Mouse (Mus musculus) heart, postnatal 0 days (tissue): Measurements from ENCODE around the gene Dapp1. TPM values are rescaled to one million over a fixed set of nuclear protein-coding genes. Genes with fewer than 3 reads are reported as not detected.

Source experiments
- ATAC-seq: fragments of 200-750 bp; cut with Nextera tagmentation; 2 replicates; pipeline ENCODE4 v1.8.0; 2017; ENCODE audit warnings: low read depth, moderate number of reproducible peaks, moderate library complexity; ENCODE audit not compliant: insufficient read depth
- DNase-seq: peaks from one replicate; pipeline ENCODE4 v3.0.0-alpha.2; 2016; ENCODE audit warnings: low spot score
- H3K27ac ChIP-seq: fragments of 300-500 bp; sonication (generic); 2 replicates; pipeline ENCODE4 v1.5.1; 2014; ENCODE audit warnings: low read depth, mild to moderate bottlenecking
- H3K27me3 ChIP-seq: fragments of 300-500 bp; sonication (generic); 2 replicates; pipeline ENCODE4 v1.6.1; 2014; ENCODE audit warnings: low read length, mixed read lengths; ENCODE audit not compliant: control insufficient read depth, insufficient read depth
- H3K36me3 ChIP-seq: fragments of 300-500 bp; sonication (generic); replicated peaks from 2 replicates; pipeline ENCODE4 v1.6.1; 2014; ENCODE audit warnings: low read length, mixed read lengths; ENCODE audit not compliant: control insufficient read depth, insufficient read depth
- H3K4me1 ChIP-seq: fragments of 300-500 bp; sonication (generic); 2 replicates; pipeline ENCODE4 v1.6.1; 2014; ENCODE audit warnings: antibody characterized with exemption; ENCODE audit not compliant: control insufficient read depth, insufficient read depth
- H3K4me2 ChIP-seq: fragments of 300-500 bp; sonication (generic); 2 replicates; pipeline ENCODE4 v1.6.1; 2014; ENCODE audit warnings: low read depth, mild to moderate bottlenecking, low read length, moderate library complexity
- H3K4me3 ChIP-seq: fragments of 300-500 bp; sonication (generic); 2 replicates; pipeline ENCODE4 v1.5.1; 2014; ENCODE audit warnings: low read depth, low read length
- H3K9ac ChIP-seq: fragments of 300-500 bp; sonication (generic); replicated peaks from 2 replicates; pipeline ENCODE4 v1.6.1; 2014; ENCODE audit warnings: low read depth, low read length, mixed read lengths
- H3K9me3 ChIP-seq: fragments of 300-500 bp; sonication (generic); replicated peaks from 2 replicates; pipeline ENCODE4 v1.6.1; 2016; ENCODE audit warnings: low read length; ENCODE audit not compliant: control insufficient read depth
- CTCF ChIP-seq: IDR thresholded peaks from 2 replicates; pipeline ENCODE4 v1.5.1; 2016; ENCODE audit warnings: antibody characterized with exemption, control low read depth, low read depth
- EP300 ChIP-seq: IDR thresholded peaks from 2 replicates; pipeline ENCODE4 v1.6.1; 2016; ENCODE audit warnings: antibody characterized with exemption, low read depth
- WGBS: fragments of 180-500 bp; shearing (Covaris S2); extraction: QIAGEN DNeasy Blood & Tissue Kit; methylation state at CpG from one replicate; pipeline ENCODE4 v1.1.7; 2014; 5-methylcytosine and 5-hydroxymethylcytosine counted together
- polyA plus RNA-seq: library from polyadenylated mRNA; unstranded; fragments of >200 nt; fragmentation: Nextera tagmentation; extraction: Ambion mirVana; gene quantifications from 2 replicates; pipeline ENCODE4 v1.2.1, GENCODE M21; 2015
- total RNA-seq: library from RNA; depleted of rRNA; stranded (reverse); fragments of >200 nt; gene quantifications from 2 replicates; pipeline ENCODE4 v1.2.3, GENCODE M21; 2014; ENCODE audit warnings: low replicate concordance

Dapp1 gene
- total and polyA plus RNA-seq, 2 experiments from 2014 or later = 11.1 to 11.8 TPM

GRCm38 (mm10) chr3:137950191-137950885, 31.0 kb downstream of the Dapp1 start:
- TF ChIP-seq EP300 (no peak), CTCF (no peak)
- no peak for ATAC-seq

GRCm38 (mm10) chr3:137947525-137947924, 33.8 kb downstream of the Dapp1 start:
- ATAC-seq = no peak
- WGBS = 81% methylated on average over 4 of the region's 4 CpGs
- no peaks in the 10 kb centered on the region for H3K27me3 ChIP-seq

More at GRCm38 (mm10) chr3:137950191-137950885, 31.0 kb downstream of the Dapp1 start:
- WGBS = 84% methylated on average over 10 of the region's 10 CpGs
- no peaks in the 10 kb centered on the region for H3K9me3 ChIP-seq
- H3K9ac ChIP-seq = no peak overlapping the region
- no peaks in the 10 kb centered on the region for H3K27me3 ChIP-seq
- DNase-seq = no peak
- H3K27ac ChIP-seq = no peak overlapping the region; the same call in 1 of the 2 replicates
- peaks cover 23% of the 10 kb centered on the region for H3K4me1 ChIP-seq
- no peaks in the 10 kb centered on the region for H3K36me3 ChIP-seq
- H3K4me2 ChIP-seq = no peak overlapping the region
- no peak overlapping the region for H3K4me3 ChIP-seq

GRCm38 (mm10) chr3:137946827-137947226, 34.5 kb downstream of the Dapp1 start:
- Histone ChIP-seq H3K27me3 (no peaks in the 10 kb centered on the region), H3K9ac (no peak overlapping the region), H3K27ac (no peak overlapping the region), H3K9me3 (no peaks in the 10 kb centered on the region), H3K36me3 (no peaks in the 10 kb centered on the region), H3K4me2 (no peak overlapping the region), H3K4me1 (peaks cover 8% of the 10 kb centered on the region), H3K4me3 (no peak overlapping the region)
- ATAC-seq (no peak), DNase-seq (no peak)
- TF ChIP-seq CTCF (no peak), EP300 (no peak)
- WGBS = 87% methylated on average over 3 of the region's 3 CpGs

More at GRCm38 (mm10) chr3:137947525-137947924, 33.8 kb downstream of the Dapp1 start:
- TF ChIP-seq EP300 (no peak), CTCF (no peak)
- H3K9me3 ChIP-seq = no peaks in the 10 kb centered on the region
- H3K9ac ChIP-seq = no peak overlapping the region
- DNase-seq = no peak
- H3K4me3 ChIP-seq = no peak overlapping the region
- no peak overlapping the region for H3K4me2 ChIP-seq
- H3K27ac ChIP-seq = no peak overlapping the region
- no peaks in the 10 kb centered on the region for H3K36me3 ChIP-seq
- peaks cover 13% of the 10 kb centered on the region for H3K4me1 ChIP-seq

GRCm38 (mm10) chr3:137943737-137944154, 37.6 kb downstream of the Dapp1 start:
- H3K27me3 ChIP-seq = no peaks in the 10 kb centered on the region
- no peak for TF ChIP-seq CTCF
- no peak for TF ChIP-seq EP300
- 77% methylated on average over 6 of the region's 6 CpGs for WGBS
- H3K4me1 ChIP-seq = peaks cover 21% of the 10 kb centered on the region; the same call in 1 of the 2 replicates
- DNase-seq (no peak), ATAC-seq (no peak)
- H3K27ac ChIP-seq = no peak overlapping the region
- H3K4me2 ChIP-seq = no peak overlapping the region
- no peak overlapping the region for H3K4me3 ChIP-seq
- no peaks in the 10 kb centered on the region for H3K36me3 ChIP-seq
- H3K9ac ChIP-seq = no peak overlapping the region
- H3K9me3 ChIP-seq = no peaks in the 10 kb centered on the region

GRCm38 (mm10) chr3:137942098-137942622, 39.2 kb downstream of the Dapp1 start:
- Histone ChIP-seq H3K36me3 (no peaks in the 10 kb centered on the region), H3K9me3 (no peaks in the 10 kb centered on the region), H3K27me3 (no peaks in the 10 kb centered on the region), H3K4me1 (peaks cover 16% of the 10 kb centered on the region; the same call in 1 of the 2 replicates), H3K9ac (no peak overlapping the region), H3K4me3 (no peak overlapping the region), H3K4me2 (no peak overlapping the region), H3K27ac (peak overlapping the region; percentile 90)
- TF ChIP-seq EP300 (no peak), CTCF (no peak)
- whole genome bisulfite sequencing = 70% methylated on average over 12 of the region's 12 CpGs
- ATAC-seq (no peak), DNase-seq (no peak)
